Mouse (Mus musculus) forebrain, embryonic 12.5 days (tissue): Measurements from ENCODE around the gene Psmb4. TPM values are rescaled to one million over a fixed set of nuclear protein-coding genes. Genes with fewer than 3 reads are reported as not detected.

ENCODE experiments used
- ATAC-seq: fragments of 200-750 bp; cut with Nextera tagmentation; 2 replicates; pipeline ENCODE4 v1.8.0; 2017; ENCODE audit warnings: moderate TSS enrichment; ENCODE audit not compliant: low FRiP score
- H3K27ac ChIP-seq: fragments of 300-500 bp; sonication (generic); 2 replicates; pipeline ENCODE4 v1.5.1; 2016; ENCODE audit warnings: mild to moderate bottlenecking
- H3K27me3 ChIP-seq: fragments of 300-500 bp; sonication (generic); 2 replicates; pipeline ENCODE4 v1.6.1; 2016; ENCODE audit warnings: mild to moderate bottlenecking
- H3K36me3 ChIP-seq: fragments of 300-500 bp; sonication (generic); replicated peaks from 2 replicates; pipeline ENCODE4 v1.6.1; 2016; ENCODE audit warnings: mild to moderate bottlenecking
- H3K4me1 ChIP-seq: fragments of 300-500 bp; sonication (generic); 2 replicates; pipeline ENCODE4 v1.6.1; 2016
- H3K4me2 ChIP-seq: fragments of 300-500 bp; sonication (generic); 2 replicates; pipeline ENCODE4 v1.6.1; 2016; ENCODE audit warnings: mild to moderate bottlenecking, moderate library complexity
- H3K4me3 ChIP-seq: fragments of 300-500 bp; sonication (generic); replicated peaks from 2 replicates; pipeline ENCODE4 v1.5.1; 2016; ENCODE audit warnings: mild to moderate bottlenecking
- H3K9ac ChIP-seq: fragments of 300-500 bp; sonication (generic); 2 replicates; pipeline ENCODE4 v1.6.1; 2016; ENCODE audit warnings: mild to moderate bottlenecking
- H3K9me3 ChIP-seq: fragments of 300-500 bp; sonication (generic); 2 replicates; pipeline ENCODE4 v1.6.1; 2016
- WGBS: fragments of 180-500 bp; shearing (Covaris S2); methylation state at CpG from one replicate; pipeline ENCODE4 v1.1.7; 2016; 5-methylcytosine and 5-hydroxymethylcytosine counted together
- polyA plus RNA-seq: library from polyadenylated mRNA; unstranded; fragments of >200 nt; fragmentation: Nextera tagmentation; extraction: Ambion mirVana; gene quantifications from 2 replicates; pipeline ENCODE4 v1.2.1, GENCODE M21; 2016

Gene Psmb4
- polyA plus RNA-seq, 1 experiment from 2014 or later, result 311 TPM

- no peak overlapping the region for H3K4me3 ChIP-seq
- H3K4me2 ChIP-seq, result no peak overlapping the region
- 84% methylated on average over 3 of the region's 3 CpGs for WGBS
- H3K4me1 ChIP-seq, result peaks cover 18% of the 10 kb centered on the region
- no peaks in the 10 kb centered on the region for H3K9me3 ChIP-seq
- H3K27me3 ChIP-seq, result no peaks in the 10 kb centered on the region
- peaks cover 80% of the 10 kb centered on the region for H3K36me3 ChIP-seq
- H3K9ac ChIP-seq, result no peak overlapping the region
- no peak for ATAC-seq
- H3K27ac ChIP-seq, result no peak overlapping the region
These were observed 4.2 kb downstream of the Psmb4 start for GRCm38 (mm10) chr3:94882579-94882978.

- 73% methylated on average over 4 of the region's 4 CpGs for WGBS
These were observed 4.9 kb downstream of the Psmb4 start for GRCm38 (mm10) chr3:94881840-94882239.

GRCm38 (mm10) chr3:94878618-94879017, 8.1 kb downstream of the Psmb4 start:
- no peak overlapping the region for H3K4me3 ChIP-seq
- no peaks in the 10 kb centered on the region for H3K9me3 ChIP-seq
- no peaks in the 10 kb centered on the region for H3K4me1 ChIP-seq
- peaks cover 98% of the 10 kb centered on the region for H3K36me3 ChIP-seq
- H3K27ac ChIP-seq, result no peak overlapping the region
- H3K4me2 ChIP-seq, result no peak overlapping the region
- no peaks in the 10 kb centered on the region for H3K27me3 ChIP-seq
- 91% methylated on average over 6 of the region's 6 CpGs for WGBS
- no peak for ATAC-seq
- H3K9ac ChIP-seq, result no peak overlapping the region

More at GRCm38 (mm10) chr3:94881840-94882239, 4.9 kb downstream of the Psmb4 start:
- H3K4me2 ChIP-seq, result no peak overlapping the region
- ATAC-seq, result no peak
- H3K36me3 ChIP-seq, result peaks cover 88% of the 10 kb centered on the region
- no peak overlapping the region for H3K9ac ChIP-seq
- H3K9me3 ChIP-seq, result no peaks in the 10 kb centered on the region
- no peaks in the 10 kb centered on the region for H3K27me3 ChIP-seq
- no peak overlapping the region for H3K27ac ChIP-seq
- no peak overlapping the region for H3K4me3 ChIP-seq
- H3K4me1 ChIP-seq, result peaks cover 13% of the 10 kb centered on the region

GRCm38 (mm10) chr3:94869011-94869410, 17.8 kb downstream of the Psmb4 start:
- Histone ChIP-seq H3K27ac (no peak overlapping the region), H3K9me3 (no peaks in the 10 kb centered on the region), H3K4me2 (no peak overlapping the region), H3K36me3 (peaks cover 84% of the 10 kb centered on the region), H3K9ac (no peak overlapping the region), H3K4me1 (no peaks in the 10 kb centered on the region), H3K27me3 (no peaks in the 10 kb centered on the region), H3K4me3 (no peak overlapping the region)
- WGBS, result 98% methylated on average over 3 of the region's 3 CpGs
- ATAC-seq, result no peak

- no peak overlapping the region for H3K4me3 ChIP-seq
- H3K36me3 ChIP-seq, result peaks cover 80% of the 10 kb centered on the region
- 91% methylated on average over 2 of the region's 2 CpGs for WGBS
- no peaks in the 10 kb centered on the region for H3K4me1 ChIP-seq
- H3K9me3 ChIP-seq, result no peaks in the 10 kb centered on the region
- no peak for ATAC-seq
- no peaks in the 10 kb centered on the region for H3K27me3 ChIP-seq
- no peak overlapping the region for H3K4me2 ChIP-seq
- no peak overlapping the region for H3K9ac ChIP-seq
- no peak overlapping the region for H3K27ac ChIP-seq
These were observed 27.3 kb downstream of the Psmb4 start for GRCm38 (mm10) chr3:94859471-94859870.

GRCm38 (mm10) chr3:94852215-94852614, 34.5 kb downstream of the Psmb4 start:
- Histone ChIP-seq H3K4me3 (no peak overlapping the region), H3K36me3 (peaks cover 33% of the 10 kb centered on the region), H3K4me2 (no peak overlapping the region), H3K27me3 (no peaks in the 10 kb centered on the region), H3K4me1 (0 out of 2 replicates have a peak, but pooled peaks cover 3% of the 10 kb centered on the region), H3K9me3 (no peaks in the 10 kb centered on the region), H3K27ac (no peak overlapping the region), H3K9ac (no peak overlapping the region)
- WGBS, result 90% methylated on average over 3 of the region's 3 CpGs
- ATAC-seq, result no peak

- Histone ChIP-seq H3K4me2 (no peak overlapping the region), H3K9me3 (no peaks in the 10 kb centered on the region), H3K4me1 (0 out of 2 replicates have a peak, but pooled peaks cover 7% of the 10 kb centered on the region), H3K36me3 (peaks cover 28% of the 10 kb centered on the region), H3K9ac (no peak overlapping the region), H3K4me3 (no peak overlapping the region), H3K27me3 (no peaks in the 10 kb centered on the region), H3K27ac (no peak overlapping the region)
- ATAC-seq, result no peak
- WGBS, result 79% methylated on average over 3 of the region's 3 CpGs
These were observed 35.0 kb downstream of the Psmb4 start for GRCm38 (mm10) chr3:94851731-94852130.

- H3K9me3 ChIP-seq, result no peaks in the 10 kb centered on the region
- H3K4me3 ChIP-seq, result no peak overlapping the region
- H3K36me3 ChIP-seq, result peaks cover 5% of the 10 kb centered on the region
- H3K9ac ChIP-seq, result no peak overlapping the region
- no peak overlapping the region for H3K4me2 ChIP-seq
- H3K27me3 ChIP-seq, result no peaks in the 10 kb centered on the region
- 0 out of 2 replicates have a peak, but pooled peaks have one; percentile 30 for ATAC-seq
- 25% methylated on average over 1 of the region's 1 CpGs for WGBS
- no peak overlapping the region for H3K27ac ChIP-seq
- 0 out of 2 replicates have a peak, but pooled peaks cover 11% of the 10 kb centered on the region for H3K4me1 ChIP-seq
These were observed 37.4 kb downstream of the Psmb4 start for GRCm38 (mm10) chr3:94849338-94849737.

GRCm38 (mm10) chr3:94847382-94847781, 39.4 kb downstream of the Psmb4 start:
- Histone ChIP-seq H3K36me3 (no peaks in the 10 kb centered on the region), H3K9ac (no peak overlapping the region), H3K27ac (no peak overlapping the region), H3K9me3 (no peaks in the 10 kb centered on the region), H3K27me3 (no peaks in the 10 kb centered on the region), H3K4me3 (no peak overlapping the region), H3K4me2 (no peak overlapping the region), H3K4me1 (peaks cover 13% of the 10 kb centered on the region; the same call in 1 of the 2 replicates)
- ATAC-seq, result no peak
- WGBS, result 85% methylated on average over 2 of the region's 2 CpGs

GRCm38 (mm10) chr3:94839101-94839500, 47.7 kb downstream of the Psmb4 start:
- 73% methylated on average over 5 of the region's 5 CpGs for WGBS
- ATAC-seq, result no peak
- Histone ChIP-seq H3K27me3 (no peaks in the 10 kb centered on the region), H3K27ac (no peak overlapping the region), H3K4me1 (peaks cover 20% of the 10 kb centered on the region), H3K4me2 (peak overlapping the region; percentile 70), H3K9ac (peak overlapping the region; percentile 88; the same call in 1 of the 2 replicates), H3K36me3 (no peaks in the 10 kb centered on the region), H3K9me3 (no peaks in the 10 kb centered on the region), H3K4me3 (peak overlapping the region; percentile 77)

- WGBS, result 18% methylated on average over 9 of the region's 9 CpGs
- H3K9ac ChIP-seq, result peak overlapping the region; percentile 88
- H3K27ac ChIP-seq, result peak overlapping the region; percentile 99
- H3K4me2 ChIP-seq, result peak overlapping the region; percentile 70
- ATAC-seq, result no peak
- peaks cover 20% of the 10 kb centered on the region for H3K4me1 ChIP-seq
- H3K36me3 ChIP-seq, result no peaks in the 10 kb centered on the region
- H3K27me3 ChIP-seq, result no peaks in the 10 kb centered on the region
- no peaks in the 10 kb centered on the region for H3K9me3 ChIP-seq
- peak overlapping the region; percentile 77 for H3K4me3 ChIP-seq
These were observed 48.1 kb downstream of the Psmb4 start for GRCm38 (mm10) chr3:94838631-94839030.

- peak overlapping the region; percentile 88 for H3K9ac ChIP-seq
- peaks cover 20% of the 10 kb centered on the region for H3K4me1 ChIP-seq
- peak overlapping the region; percentile 70 for H3K4me2 ChIP-seq
- WGBS, result under 1% methylated on average over 40 of the region's 62 CpGs
- no peaks in the 10 kb centered on the region for H3K9me3 ChIP-seq
- H3K27me3 ChIP-seq, result no peaks in the 10 kb centered on the region
- peak; percentile 78 for ATAC-seq
- no peaks in the 10 kb centered on the region for H3K36me3 ChIP-seq
- peak overlapping the region; percentile 77 for H3K4me3 ChIP-seq
- H3K27ac ChIP-seq, result peak overlapping the region; percentile 99
These were observed 48.7 kb downstream of the Psmb4 start for GRCm38 (mm10) chr3:94837959-94838496.

- Histone ChIP-seq H3K9me3 (no peaks in the 10 kb centered on the region), H3K4me1 (peaks cover 18% of the 10 kb centered on the region), H3K9ac (peak within 1 kb of the TSS; percentile 88), H3K4me3 (peak within 1 kb of the TSS; percentile 77), H3K27me3 (no peaks in the 10 kb centered on the region), H3K27ac (peak within 1 kb of the TSS; percentile 99), H3K36me3 (no peaks in the 10 kb centered on the region), H3K4me2 (peak within 1 kb of the TSS; percentile 70)
- under 1% methylated on average over 47 of the region's 57 CpGs for WGBS
- ATAC-seq, result peak; percentile 95
These were observed 49.4 kb downstream of the Psmb4 start, which contains the start of gene Pogz for GRCm38 (mm10) chr3:94837183-94837890. Gene Pogz (plus strand): TSS chr3:94837567.
